Mouse (Mus musculus) G1E (cell line): ENCODE data around the gene Upf3a.

Source experiments
- CTCF ChIP-seq: IDR thresholded peaks from 2 replicates; pipeline ENCODE4 v1.5.1; 2012; ENCODE audit warnings: low read depth, low read length, inconsistent platforms, mixed read lengths
- GATA1 ChIP-seq: IDR thresholded peaks from 2 replicates; pipeline ENCODE4 v1.6.1; 2012; ENCODE audit warnings: borderline replicate concordance, low read length, inconsistent platforms, mixed read lengths
- GATA2 ChIP-seq: IDR thresholded peaks from 2 replicates; pipeline ENCODE4 v1.6.1; 2012; ENCODE audit warnings: low read depth, low read length, inconsistent platforms, borderline replicate concordance
- POLR2AphosphoS5 ChIP-seq: IDR thresholded peaks from 2 replicates; pipeline ENCODE4 v1.6.1; 2012; ENCODE audit warnings: low read depth, low read length, inconsistent platforms; ENCODE audit not compliant: insufficient replicate concordance
- TAL1 ChIP-seq: conservative IDR thresholded peaks from 2 replicates; pipeline ENCODE4 v1.6.1; 2012; ENCODE audit warnings: low read depth, low read length, inconsistent platforms, mixed read lengths

GRCm38 (mm10) chr8:13793097-13793745 lies 7.8 kb downstream of the Upf3a start:
- TF ChIP-seq CTCF (no peak), GATA2 (no peak), POLR2AphosphoS5 (no peak), GATA1 (no peak), TAL1 (no peak)
